Mouse (Mus musculus): ENCODE measurements around the gene Rgs7. TPM values are rescaled to one million over a fixed set of nuclear protein-coding genes. Genes with fewer than 3 reads are reported as not detected.

Rgs7 gene
- total RNA-seq, 4 experiments from 2014 or later = 0.31 to 0.46 TPM; not detected in 2

DNA sequence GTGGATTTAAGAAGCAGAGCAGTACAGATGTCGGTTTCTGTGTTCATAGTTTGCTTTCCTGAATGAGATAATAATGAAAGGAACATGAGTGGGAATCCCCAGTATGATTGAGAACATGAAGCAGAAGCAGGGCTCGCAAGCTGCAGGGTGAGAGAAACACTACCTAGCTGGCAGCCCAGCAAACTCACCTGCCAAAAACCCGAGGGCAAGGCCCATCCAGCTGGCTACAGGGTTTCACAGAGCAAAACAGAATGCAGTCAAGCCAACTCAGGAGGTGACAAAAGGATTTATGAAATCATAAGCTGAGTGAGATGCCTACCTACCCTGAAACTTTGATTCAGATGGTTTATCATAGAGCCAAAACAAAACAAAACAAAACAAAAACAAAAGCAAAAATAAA, 307.6 kb downstream of the Rgs7 start:
- no peak for DNase-seq (ENCODE audit: low spot score in 2 of 2)

DNA sequence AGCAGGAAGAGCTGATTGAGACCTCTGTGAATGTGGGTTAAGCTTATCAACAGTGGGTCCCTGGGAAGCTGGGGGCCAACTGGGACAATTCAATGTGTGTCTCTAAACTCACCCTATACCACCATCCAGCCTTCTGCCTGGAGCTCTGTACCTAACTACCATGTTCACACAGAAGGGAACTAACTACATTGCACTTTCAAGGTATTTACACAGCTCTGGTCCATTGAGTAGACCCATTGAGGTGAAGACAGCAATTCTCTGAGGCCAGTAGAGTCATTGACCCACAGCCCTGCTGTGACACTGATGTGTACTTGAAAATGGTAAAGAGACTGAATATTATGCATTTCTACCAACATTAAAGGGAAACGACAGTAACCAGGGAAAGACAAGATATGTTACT, 313.6 kb downstream of the Rgs7 start:
- no peak for DNase-seq (ENCODE audit: low spot score in 2 of 2)

DNA sequence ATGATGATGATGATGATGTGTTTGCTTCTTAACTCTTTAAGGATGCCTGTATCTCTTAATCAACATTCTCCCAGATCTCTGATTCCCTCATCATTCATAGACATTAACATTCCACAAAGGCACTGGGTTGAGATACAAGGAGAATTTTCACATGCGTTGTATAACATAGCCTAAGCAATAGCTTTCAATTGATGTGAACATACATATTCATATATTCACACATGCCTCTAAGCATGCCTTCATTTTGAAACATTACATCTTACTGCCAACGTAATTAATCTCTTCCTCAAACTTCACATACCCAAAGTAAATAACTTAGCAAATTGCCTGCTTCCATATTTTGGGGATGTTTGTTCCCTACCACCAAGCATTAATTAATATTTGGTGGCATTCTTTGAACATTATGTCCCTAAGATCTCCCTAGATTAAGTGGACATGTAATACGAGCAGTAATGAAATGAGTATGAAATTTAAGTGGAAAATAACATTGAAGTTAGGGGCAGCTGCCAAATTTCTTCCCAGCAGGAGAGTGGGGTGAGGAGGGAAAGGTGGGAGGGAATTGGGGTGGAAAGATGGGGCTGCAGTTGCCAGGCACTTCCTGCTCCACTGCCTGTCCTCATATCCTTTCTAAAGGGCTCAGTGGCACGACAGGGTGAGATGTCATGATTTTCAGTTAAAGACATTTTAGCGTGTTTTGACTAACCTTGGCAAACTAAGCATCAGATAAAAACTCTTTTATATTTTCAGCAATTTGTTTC, 317.2 kb downstream of the Rgs7 start:
- no peak for DNase-seq (ENCODE audit: low spot score in 2 of 2)

DNA sequence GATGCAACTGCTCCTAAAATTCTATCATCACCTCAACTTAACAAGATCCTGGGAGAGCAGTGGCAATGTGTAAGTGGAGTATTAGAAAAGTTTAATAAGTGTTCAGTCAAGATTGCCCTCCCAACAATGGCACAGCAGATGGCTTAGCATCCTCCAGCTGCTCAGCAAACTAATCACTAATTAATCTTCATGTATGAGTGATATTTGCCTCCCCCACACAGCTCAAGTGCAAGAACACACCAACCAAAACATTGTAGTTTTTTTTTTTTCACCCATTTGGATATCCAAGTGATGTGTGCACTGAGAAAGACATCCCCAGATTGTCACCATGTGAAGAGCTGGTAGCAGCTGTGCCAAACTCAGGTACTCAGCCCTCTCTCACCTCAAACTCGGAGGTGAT, 336.8 kb downstream of the Rgs7 start:
- DNase-seq (ENCODE audit: low spot score in 2 of 2) = no peak

DNA sequence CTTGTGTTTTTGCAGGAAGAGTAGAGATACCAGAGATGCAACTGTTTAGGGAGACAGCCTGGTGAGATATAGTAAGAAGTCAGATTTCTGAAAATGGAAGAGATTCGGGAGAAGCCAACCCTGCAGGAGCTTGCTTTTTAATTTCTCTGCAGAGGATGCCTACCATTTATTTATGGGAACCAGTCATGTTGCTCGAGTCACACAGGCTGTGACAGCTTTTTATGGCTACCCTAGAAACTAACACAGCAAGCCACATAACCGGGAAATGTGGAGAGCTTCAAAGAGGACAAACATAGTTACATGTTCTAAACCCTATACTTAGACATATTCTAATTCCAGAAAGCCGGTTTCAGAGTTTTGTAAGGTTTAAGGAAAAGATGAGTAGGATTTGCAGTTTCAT, 349.2 kb downstream of the Rgs7 start:
- DNase-seq (ENCODE audit: low spot score in 2 of 2) = no peak

DNA sequence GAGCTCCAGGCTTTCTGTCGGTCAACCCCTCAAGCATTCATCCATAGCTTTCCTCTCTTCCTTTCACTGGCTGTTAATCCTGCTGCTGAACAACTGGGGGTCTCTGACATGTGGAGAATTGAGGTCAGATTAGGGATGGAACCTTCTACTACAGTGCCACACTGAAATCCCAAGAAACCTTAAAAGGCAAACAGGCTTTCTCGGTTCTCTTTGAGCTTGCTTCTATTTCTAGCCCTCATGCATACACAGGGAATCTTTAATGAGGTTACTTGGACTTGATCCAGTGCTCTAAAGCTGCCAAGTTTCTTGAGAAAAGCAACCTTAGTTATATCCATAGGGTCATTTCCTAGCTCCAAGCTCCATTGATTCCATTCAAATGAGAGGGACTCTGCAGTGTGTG, 363.8 kb downstream of the Rgs7 start:
- DNase-seq (ENCODE audit: low spot score in 2 of 2) = no peak

DNA sequence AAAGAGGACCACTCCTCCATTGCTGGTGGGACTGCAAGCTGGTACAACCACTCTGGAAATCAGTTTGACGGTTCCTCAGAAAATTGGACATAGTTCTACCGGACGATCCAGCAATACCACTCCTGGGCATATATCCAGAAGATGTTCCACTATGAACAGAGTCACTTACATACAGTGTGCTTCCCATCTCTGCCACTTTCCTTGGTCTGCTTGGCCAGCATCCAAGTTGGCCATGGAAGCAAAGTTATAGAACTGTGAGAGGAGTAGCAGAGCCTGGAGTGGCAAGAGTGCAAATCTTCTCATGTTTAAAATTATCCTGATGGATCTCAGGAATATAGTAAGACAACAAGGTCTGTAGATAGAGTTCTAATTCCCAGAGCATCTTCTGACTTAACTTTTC, 367.9 kb downstream of the Rgs7 start:
- DNase-seq (ENCODE audit: low spot score in 2 of 2) = no peak

DNA sequence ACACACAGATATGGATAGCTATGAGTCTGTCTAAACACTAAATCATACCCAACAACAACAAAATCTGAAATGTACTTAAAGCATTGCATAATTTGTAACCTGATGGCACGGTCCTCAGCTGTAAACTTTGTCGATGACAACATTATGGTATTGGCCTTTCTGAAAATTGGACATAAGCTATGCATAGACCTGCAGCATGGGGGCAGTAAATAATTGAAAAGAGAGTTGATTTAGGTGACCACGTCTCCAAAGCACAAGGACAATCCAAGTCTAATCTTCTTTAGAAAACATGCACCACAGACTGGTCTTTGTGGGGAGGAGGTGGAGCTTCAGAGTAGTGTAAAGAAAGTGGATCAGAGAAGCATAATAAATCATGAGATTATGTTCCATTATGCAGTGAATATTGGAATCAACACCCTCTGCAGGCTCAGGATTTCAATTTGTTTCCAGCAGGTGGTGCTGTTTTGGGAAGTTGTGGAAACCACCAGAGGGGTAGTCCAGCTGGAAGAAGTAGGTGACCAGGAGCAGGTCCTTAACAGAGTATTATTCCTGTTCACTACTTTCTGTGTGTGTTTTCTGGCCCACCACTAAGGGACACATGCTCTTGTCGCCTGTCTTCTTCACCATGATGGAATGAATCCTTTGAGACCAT, 373.3 kb downstream of the Rgs7 start:
- no peak for DNase-seq (ENCODE audit: low spot score in 2 of 2)

DNA sequence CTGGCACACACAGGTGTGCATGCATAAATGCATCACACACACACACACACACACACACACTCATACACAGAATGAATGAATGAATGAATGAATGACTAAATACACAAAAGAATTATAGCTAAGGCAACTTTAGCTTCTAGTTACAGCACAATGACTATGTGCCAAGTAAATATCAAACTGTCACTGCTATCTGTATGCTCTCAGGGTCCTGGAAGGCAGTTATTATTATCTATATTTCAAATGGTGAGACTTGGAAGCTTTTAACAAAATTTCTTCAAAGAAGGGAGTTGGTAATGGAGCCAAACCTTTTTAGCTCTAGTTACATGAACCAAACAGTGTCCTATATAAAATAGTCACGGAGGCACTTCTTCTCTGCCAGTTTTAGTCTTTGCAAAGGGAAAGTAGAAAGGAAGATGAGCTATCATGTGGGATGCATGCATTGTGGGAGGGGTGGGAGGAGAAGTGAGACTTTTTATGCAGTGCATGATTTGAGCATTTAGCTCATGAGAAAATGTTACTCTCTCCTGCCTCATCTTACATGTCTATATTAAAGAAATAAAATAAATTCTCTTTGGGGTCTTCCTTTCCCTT, 383.9 kb downstream of the Rgs7 start:
- DNase-seq (ENCODE audit: low spot score in 2 of 2) = no peak

DNA sequence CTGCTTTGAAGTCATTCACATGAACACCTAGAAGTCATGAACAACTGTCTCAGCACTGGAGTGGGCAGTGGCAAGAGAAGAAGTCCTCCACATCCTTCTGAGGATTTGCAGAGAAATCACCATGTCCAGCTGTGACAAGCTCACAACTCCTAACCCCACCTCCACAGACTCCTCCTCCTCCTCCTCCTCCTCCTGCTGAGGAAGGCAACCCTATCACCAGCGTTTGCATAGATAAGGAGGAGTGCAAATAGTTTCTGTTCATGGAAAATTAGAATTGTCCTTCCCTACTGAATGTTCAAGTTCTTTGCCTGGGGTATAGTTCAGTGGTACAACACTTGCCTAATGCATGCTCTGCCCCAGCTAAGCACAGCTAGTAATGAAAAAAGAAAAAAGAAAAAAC, 386.0 kb downstream of the Rgs7 start:
- DNase-seq (ENCODE audit: low spot score in 2 of 2) = no peak

DNA sequence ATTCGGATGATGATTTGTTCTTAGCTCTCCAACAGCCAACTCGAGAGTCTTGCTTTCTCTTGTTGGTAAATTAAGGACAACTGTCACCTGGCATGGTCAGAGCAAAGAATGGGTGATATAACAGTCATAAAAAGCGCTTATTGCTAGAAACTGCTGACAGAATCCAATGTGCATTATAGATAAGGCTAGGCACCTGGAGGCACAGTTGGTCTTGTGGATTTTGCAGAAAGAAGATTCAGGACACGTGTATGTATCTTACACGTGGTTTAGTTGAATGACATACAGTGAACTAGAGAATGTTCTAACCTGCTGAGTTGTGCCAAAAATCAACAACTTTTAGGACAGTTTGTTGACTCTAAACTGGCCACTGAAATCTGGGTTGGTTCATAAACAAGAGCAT, 386.9 kb downstream of the Rgs7 start:
- no peak for DNase-seq (ENCODE audit: low spot score in 2 of 2)

DNA sequence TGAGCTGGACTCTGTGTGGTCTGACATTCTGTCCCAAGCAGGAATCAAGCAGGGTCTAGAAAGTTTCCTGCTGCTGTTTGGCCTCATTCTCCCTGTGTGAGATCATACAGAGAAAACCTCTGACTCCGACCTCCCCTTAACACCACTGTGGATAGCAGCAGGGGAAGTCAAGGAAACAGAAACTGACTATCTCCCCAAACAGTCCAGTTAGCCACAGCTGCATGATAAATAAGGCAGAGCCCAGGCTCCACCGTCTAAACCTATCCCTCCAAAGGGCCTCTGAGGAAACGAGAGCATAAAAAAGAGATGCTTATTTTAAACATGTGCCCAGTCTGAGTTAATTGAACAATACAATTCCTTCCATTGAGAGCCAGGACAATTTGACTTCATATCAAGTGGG, 395.3 kb downstream of the Rgs7 start:
- DNase-seq (ENCODE audit: low spot score in 2 of 2) = no peak

DNA sequence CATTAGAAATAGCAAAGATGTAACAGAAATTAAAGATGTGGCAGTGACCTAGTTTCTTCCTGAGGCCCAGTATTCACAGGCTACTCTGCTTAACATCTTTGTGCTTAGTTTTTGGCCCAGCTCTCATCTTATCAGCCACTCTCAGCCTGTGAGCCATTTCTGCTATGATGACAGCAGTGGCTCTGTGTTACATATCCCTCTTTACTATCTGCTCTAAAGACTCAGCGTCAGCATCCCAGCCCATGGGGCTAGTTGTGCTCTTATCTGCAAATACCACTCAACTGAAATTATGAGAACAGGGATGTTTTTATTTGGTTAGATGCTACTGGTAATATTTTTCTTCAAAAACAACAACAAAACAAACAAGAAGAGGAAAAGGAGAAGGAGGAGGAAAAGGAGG, 410.2 kb downstream of the Rgs7 start:
- DNase-seq (ENCODE audit: low spot score in 2 of 2) = no peak

DNA sequence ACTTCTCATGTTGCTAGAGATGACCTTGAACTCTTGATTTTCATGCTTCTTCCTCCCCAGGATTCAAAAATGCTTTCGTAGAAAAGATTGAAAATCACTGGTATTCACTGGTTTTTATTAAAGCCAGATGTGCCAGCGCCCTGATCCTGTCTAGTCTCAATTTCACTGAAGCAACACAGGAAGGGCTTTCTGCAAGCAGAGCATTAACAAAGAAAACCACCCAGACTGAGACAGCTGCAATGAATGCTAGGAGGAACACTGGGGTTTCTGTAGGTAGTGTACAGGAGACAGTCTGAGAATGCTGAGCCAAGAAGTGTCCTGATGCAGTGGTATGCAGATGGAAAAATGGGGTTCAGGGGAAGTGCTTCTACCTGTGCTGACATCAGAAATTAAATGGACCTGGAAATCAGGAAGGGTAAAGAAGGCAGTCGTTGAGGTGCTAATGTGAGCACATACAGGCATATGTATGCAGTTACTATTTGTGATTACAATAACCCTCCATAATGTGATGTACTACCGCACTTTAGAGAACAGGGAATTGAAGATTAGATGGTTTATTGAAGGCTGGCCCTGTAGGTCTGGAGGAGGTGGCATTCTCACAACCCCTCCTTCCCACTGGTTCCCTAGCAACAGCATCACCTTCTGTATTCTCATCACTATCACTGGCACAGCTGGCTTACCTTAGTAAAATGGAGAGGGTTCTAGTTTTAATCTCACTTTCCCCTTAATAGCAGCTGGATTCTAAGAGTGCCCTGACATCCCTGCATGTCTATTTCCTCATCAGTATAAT, 412.3 kb downstream of the Rgs7 start:
- DNase-seq (ENCODE audit: low spot score in 2 of 2) = no peak

DNA sequence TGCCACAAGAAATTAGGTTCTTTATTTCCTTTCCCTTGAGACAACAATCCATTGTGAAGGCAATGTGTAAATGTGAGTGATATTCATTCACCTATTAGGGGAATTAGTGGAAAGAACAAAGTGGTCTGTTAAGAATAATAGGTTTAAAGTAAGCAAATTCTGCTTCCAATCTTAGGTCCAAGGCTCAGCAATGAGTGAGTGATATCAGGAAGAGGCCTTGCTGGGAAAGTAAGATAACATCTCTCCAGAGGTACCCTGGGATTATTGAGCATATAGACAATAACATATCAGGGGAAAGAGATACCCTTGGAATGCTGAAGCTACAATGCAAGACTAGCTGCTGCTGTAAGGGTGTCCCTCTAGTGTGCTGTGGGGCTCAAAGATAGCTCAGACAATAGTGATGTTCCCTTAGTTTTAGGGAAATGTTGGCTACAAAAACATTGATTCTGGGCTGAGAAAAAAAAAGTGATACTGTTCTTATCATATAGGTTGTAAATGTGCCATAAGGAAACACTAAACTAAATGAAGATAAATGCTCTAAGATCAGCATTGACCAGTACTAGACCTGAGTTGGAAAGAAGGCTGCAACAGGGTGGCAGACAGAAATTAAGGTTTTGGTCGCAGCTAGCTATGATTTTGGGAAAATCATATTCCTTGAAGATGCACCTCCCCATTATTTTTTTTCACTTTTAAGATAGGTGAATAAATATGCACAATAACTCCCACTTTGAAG, 418.6 kb downstream of the Rgs7 start:
- DNase-seq (ENCODE audit: low spot score in 2 of 2) = no peak

DNA sequence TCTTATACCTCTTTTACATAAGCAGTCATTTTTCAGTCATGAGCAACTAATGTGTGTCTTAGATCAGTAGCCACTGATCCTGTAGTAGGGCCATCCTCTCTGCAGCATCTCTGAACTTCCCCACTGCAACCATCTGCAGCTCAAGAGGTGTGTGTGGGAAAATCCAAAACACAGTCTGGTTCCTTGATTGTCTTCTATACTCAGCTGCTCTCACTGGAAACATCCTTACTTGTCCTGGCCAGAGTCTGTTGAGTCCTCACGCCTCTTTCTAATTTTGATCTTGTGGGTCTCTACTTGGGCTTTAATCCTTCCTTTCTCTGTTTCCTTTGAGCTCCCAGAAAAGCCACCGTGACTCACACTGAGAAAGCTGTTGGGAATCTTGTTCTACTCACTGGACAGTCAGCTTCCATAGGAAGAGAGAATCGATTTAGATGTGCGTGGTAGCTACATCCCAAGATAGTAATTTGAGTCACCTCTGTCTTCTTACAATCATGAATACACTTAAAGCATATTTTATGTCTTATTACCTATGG, 422.5 kb downstream of the Rgs7 start:
- DNase-seq (ENCODE audit: low spot score in 2 of 2) = no peak

DNA sequence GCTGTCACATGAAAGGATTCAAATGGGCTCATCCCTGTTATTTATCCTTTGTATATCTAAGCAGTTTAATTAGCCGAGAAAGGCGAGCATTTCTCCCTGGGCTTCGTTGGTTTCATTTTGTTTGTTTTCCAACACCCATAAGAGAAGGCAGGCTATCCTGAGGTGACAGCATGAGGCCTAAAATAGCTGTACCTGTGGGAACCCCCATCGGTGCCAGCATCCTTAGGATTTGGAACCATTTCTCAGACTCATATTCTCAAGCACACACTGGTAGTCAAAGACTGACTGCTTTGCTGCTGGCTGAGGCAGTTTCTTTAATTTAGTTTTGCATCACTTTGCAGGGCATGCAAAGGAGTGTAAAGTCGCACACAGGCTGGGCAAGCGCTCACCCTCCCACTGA, 443.2 kb downstream of the Rgs7 start:
- DNase-seq (ENCODE audit: low spot score in 2 of 2) = no peak

DNA sequence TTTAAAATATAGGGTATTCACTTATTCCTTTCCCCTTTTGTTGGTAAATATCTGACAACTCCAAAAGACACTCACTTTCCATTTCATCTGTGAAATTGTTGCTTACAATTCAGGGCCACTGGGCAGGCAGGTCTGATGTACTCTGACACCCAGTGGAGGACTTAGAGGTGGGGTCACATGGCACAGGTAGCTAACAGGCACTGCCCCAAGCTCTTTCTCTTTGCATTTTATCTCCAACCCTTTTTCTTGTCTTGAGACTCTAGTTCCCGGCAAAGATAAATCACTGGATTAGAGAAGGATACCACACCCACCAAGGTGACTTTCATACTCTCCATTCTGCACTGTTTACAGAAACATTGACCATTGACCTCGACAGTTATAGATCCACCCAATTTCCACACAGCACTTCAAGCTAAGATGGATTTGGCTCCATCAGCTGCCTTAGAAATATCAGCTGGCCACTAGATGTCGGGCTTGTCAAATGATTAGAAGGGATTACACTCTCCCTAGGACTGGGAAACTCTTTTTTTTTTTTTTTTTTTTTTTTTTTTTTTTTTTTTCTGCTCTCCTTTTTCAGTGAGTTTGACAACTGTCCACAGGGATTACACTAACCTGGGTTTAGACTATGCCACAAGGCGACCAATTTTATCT, 451.0 kb downstream of the Rgs7 start:
- no peak for DNase-seq (ENCODE audit: low spot score in 2 of 2)

DNA sequence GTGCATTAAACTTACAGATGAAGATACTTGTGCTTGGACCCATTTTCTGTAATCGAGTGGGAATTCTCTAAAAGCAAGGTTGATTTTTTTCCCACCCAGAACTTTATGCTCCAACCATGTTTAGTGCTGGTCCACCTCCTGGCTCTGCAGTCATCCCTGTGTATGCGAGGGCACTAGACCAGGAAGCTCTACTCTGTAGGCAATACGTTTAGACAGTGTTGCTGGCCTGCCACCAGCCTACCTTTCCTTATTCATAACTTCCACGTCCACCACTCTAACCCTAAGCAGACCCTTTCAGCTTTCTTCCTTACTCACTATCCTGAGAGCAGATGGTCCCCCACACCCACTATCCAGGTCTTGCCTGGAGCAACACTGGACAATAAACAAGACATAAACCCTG, 452.3 kb downstream of the Rgs7 start:
- DNase-seq (ENCODE audit: low spot score in 2 of 2) = no peak

DNA sequence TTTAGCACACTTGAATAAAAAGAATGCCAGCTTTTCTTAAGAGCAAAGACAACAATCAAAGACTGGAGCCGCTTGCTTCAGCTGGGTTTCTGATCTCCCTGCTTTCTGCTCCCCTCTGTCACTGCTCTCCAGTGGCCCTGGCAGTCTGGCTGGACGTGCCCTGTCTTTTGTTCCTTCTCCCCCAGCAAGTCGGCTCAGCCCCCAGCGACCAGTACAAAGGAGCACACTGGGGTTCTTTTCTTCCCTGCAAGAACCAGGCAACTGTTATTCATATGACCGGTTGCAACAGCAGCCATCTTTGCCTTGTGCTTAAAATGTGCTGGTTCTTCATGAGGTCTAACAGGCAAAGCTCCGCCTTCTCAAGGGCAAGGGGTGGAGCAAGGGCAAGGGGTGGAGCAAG, 452.7 kb downstream of the Rgs7 start:
- no peak for DNase-seq (ENCODE audit: low spot score in 2 of 2)

DNA sequence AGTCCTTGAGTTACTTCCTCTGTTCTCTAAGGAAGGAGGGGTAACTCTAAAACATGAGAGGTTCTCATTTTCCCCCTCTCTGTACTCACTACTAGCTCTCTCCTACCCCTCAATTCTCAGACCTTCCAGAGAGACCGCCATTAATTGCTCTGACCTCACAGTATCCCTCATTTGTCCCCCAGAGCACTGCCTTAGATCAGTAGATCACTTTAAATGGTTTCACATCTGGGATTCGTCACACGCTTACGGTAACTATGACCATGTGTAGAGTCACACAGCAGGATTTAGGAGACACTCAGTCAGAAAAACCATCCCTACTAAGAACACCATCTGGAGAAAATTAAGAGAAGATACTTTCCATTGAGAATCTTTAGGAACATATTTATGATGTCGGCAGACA, 456.8 kb downstream of the Rgs7 start:
- DNase-seq (ENCODE audit: low spot score in 2 of 2) = no peak
